Mouse (Mus musculus) lung, postnatal 25 days (tissue): ENCODE data around the gene Abhd15.

Experiments used
- DNase-seq: peaks from one replicate; pipeline ENCODE4 v3.0.0; 2022; ENCODE audit warnings: low spot score

The Abhd15 gene

DNA sequence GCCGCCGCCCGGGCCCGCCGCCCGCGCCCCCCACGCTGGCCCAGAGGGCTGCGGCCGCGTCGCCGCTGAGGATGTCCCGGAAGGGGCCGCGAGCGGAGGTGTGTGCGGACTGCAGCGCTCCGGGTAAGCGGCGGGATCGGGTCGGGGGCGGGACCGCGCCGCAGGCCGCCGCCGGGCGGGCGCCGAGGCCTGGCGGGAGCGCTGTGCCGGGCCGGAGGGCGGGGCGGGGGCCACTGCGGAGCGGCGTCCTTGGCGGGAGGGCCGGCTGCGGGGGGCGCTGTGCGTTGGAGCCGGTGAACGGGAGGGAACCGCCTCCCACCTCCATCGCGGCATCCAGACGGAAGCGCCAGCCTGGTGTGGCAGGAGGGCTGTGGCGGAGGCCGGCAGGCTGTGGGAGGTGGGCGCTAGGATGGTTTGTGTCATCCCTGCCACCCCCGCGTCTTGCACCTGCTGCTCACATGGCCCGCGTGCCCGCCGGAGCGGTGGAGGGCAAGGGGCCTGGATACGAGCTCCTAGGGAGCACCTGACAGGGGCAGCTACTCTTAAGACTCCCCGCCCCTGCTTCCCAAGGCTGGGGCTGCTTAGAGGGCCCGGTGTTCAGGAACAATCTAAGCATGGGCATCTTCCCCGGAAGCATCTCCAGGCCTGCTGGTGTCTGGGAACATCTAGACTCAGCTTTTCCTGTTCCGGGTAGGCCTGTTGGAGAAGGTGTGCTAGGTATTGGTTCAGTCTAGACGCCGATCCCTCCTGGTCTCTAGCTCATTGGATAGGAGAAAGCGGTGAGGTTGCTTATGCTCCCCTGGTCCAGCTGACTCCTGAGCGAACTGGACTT lies 21.2 kb upstream of the Abhd15 start, which contains the start of gene Git1:
Gene Git1, plus strand, starts transcription at position 51 of the 832 bp plus-strand sequence.
- no peak for DNase-seq

DNA sequence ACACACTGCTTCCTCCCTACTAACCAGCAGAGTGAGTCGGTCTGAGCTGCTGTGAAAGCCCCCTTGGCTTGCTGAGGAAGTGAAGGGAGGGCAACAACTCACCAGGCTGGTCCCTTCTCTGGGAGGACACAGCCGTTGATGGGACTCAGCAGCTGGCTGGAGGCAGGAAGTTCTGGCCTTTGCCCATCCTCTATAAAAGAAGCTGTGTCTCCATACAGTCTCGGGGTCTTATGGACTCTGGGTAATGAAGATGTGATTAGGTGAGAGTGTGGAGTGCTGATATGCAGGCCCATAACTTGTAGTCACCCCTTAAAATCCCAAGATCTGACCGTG lies 20.6 kb upstream of the Abhd15 start:
- no peak for DNase-seq

DNA sequence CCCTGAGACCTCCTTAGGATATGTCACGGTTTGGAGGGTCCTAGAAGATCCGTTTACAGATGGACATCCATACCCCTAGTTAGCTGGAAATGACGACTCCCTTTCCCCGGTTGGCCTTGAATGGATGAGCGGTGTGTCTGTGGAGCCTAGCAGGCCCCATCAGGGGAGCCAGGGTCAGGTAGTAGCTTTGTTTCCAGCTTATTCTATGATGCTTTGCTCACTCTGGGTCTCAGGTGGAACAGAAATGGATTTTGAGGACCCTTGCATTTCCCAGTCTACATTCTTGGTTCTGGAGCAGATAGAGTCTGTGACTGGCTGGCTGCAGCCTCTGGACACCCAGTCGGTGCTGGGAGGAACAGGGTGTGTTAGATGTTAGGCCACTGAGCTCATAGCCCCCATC lies 20.1 kb upstream of the Abhd15 start:
- no peak for DNase-seq

DNA sequence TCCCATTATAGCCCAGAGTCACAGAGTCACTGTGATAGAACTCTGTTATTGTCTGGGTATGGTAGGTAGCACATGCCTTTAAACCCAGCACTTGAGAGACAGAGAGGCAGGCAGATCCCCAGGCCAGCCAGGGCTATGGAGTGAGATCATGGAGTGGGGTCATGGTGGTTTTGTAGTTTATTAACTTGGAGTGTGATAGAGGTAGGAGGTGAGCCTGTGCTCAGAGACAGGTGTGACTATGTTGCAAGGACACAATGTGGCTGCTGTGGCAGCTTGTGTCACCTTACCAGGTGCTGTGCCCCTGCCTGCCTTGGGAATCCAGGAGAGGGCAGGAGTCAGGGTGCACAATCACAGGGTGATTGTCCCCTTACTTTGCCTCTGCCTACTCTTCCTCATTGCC lies 19.4 kb upstream of the Abhd15 start:
- DNase-seq: no peak

DNA sequence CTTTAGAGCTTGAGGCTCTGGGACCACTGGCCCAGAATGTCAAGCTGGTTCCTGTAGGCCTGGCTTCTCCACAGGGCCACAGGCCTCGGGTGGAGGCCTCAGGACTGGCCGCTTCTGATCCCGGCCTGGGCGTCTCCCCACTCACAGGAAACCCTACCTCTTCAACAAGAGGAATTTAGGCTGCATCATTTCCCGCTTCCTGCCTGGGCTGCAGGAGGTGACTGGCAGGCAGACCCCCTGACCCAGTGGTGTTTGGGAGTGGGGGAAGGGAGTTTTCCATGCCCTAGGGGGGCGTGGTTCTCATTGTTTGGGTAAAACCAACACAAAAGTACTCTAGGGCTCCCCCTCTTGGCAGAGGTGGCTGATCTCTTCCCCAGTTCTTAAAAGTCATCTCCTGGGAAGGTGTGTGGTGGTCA lies 17.6 kb upstream of the Abhd15 start:
- DNase-seq: peak; percentile 90

DNA sequence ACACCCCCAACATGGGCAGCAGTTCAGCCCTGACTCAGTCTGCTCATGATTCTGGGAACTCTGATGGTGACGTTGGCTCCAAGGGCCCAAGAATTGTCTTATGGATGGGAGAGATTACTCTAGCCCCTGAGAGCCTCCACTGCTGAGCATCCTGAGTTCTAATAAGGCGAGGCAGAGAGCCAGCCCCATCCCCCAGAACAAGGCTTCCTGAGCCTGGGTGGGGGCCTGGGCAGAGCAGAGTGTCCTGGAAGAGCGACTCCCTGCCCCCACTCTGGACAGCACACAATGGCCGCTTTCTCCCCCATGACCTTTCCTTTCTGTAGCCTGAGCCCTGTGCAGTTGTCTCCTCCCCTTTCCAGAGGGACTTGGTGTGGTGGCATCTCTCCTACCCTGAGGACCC lies 17.1 kb upstream of the Abhd15 start:
- peak; percentile 72 for DNase-seq

DNA sequence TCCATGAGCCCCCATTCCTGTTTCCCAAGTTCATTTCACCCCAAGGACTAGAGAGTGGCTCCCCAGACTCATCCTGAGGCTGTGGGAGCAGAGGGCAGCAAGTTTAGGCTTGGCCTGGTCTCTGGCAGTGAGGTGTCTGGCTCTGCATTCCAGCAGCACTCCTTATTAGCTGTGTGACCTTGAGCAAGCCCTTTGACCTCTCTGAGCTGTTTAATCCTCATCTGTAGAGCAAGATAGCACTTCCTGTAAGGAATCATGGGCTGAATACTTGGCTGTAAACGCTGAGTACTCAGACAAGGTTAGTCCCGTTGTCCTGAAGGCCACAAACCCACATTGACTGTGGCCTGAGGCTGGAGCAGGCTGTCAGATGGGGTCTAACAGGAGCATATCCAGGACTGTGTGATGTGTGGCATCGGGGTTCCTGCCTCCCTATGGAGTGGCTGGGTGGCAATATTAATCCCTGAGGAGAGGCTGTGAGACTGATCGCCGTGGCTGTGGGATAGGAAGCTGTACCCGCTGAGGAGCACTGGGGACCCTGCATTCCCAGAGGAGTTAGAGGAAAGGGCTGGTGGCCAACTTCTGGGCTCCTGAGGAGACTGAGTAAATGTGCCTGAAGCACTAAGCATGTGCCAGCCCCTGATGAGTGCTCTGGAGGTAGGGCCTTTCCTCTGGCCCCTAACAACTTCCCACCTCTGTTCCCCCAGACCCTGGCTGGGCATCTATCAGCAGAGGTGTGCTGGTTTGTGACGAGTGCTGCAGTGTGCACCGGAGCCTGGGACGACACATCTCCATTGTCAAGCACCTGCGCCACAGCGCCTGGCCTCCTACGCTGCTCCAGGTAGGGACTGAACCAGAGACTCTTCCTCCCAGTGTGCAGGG lies 16.4 kb upstream of the Abhd15 start:
- DNase-seq: no peak

DNA sequence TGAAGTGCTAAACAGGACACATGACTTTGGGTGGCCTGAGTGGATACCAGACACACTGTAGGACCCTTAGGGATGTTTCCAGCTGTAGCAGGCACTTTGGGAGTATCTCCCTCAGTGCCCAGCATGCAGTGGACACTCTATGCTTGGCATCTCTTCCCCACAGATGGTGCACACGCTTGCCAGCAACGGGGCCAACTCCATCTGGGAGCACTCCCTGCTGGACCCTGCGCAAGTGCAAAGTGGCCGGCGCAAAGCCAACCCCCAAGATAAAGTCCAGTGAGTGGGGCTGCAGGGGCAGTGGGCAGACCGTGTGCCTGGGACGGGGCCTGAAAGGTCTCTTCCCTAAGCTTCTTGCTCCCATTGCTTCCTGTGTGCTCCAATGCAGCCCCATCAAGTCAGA lies 15.6 kb upstream of the Abhd15 start:
- DNase-seq: no peak

DNA sequence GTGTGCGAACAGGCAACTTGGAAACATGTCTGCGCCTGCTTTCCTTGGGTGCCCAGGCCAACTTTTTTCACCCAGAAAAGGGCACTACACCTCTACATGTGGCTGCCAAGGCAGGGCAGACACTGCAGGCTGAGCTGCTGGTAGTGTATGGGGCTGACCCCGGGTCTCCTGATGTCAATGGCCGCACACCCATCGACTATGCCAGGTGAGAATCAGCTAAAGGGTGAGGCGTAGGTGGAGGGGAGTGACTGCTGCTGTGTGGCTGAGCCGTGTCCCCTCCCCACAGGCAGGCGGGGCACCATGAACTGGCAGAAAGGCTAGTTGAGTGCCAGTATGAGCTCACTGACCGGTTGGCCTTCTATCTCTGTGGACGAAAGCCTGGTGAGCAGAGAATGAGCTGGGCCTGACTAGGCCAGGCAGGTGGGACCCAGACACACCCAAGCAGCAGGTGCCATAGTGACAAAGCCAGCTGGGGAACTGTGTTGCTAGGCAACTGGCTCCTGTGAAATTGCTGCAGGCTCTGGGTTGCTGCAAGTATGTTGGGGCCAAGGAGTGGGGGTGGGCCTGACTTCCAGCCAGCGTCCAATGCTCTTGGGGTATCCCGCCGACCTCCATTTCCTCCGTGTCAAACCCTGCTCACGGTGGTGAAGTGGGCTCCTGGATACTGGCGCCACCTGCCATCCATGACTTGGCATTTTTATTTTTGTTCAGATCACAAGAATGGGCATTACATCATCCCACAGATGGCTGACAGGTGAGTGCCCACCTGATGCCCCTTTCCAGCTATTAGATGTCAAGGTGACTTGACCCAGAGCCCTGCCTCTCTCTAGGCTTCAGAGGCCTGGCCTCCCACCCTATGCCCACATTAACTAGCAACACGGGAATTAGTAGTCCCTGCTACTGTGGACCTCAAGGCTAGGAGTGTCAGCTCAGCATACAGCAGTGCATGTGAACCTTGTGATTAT lies 14.3 kb upstream of the Abhd15 start:
- DNase-seq: no peak

DNA sequence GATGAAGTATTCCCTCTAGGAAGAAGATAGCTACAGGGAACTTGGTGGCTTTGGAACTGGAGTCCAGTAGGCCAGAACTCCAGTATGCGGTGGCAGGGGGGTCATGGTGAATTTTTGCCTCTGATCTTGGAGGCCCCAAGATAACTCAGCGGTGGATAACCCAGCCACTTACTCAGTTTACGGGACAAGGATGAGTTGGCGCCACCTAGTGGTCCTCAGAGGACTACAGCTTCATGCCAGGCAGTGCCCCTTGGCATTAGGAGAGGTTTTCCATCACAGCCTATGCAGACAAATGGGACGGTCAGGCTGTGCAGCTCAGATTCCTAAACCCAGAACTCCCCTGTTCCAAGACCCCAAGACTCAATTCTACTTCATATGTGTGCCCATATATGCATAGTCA lies 13.5 kb upstream of the Abhd15 start:
- peak; percentile 82 for DNase-seq

DNA sequence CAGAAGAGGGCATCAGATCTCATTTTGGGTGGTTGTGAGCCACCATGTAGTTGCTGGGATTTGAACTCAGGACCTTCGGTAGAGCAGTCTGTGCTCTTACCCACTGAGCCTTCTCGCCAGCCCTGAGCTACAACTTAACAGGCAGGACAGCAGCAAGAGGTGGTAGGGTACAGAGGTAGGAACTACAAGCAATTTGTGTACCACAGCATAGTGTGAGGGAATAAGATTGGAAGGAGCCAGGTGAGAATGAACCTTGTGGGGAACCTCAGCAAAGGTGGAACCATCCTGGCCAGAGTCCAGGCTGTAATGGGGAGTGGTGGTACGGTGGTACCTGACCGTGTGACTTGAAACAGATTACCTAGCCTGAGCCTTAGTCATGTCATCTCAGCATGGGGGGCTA lies 12.9 kb upstream of the Abhd15 start:
- no peak for DNase-seq

DNA sequence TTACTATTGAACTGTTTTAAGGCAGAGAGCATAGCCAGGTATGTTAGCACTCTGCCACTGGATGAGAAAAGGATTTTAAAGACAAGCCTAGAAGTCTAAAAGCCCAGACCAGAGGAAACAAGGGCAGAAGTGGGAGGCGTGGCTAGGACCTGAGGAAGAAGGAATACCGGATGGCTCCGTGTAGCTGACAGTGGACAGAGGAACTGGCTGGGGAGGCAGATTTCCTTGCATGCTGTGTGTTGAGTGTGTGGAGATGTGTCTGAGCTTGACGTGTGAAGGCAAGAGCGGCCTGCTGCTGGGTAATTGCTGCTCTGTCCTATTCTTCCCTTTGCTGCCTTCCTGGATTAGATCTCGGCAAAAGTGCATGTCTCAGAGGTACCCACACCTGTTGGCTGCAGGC lies 12.4 kb upstream of the Abhd15 start:
- DNase-seq: no peak

DNA sequence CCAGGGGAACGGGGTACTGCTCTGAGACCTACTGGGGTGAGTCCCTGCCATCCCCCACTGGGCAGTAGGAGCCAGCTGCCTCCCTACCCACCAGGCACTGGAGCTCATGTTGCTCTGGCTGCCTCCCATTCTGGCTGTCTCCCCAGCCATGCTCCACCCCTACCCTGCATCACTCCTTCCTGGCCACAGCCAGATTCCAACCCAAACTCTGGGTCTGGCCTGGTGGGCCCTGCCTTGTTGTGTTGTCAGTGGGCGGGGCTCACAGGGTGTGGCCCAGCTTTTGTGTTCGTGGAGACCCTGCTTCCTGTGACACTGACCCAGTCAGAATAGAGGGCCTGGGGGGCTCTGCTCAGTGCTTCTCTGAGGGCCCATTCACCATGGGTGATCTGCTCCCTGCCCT lies 11.4 kb upstream of the Abhd15 start:
- no peak for DNase-seq

DNA sequence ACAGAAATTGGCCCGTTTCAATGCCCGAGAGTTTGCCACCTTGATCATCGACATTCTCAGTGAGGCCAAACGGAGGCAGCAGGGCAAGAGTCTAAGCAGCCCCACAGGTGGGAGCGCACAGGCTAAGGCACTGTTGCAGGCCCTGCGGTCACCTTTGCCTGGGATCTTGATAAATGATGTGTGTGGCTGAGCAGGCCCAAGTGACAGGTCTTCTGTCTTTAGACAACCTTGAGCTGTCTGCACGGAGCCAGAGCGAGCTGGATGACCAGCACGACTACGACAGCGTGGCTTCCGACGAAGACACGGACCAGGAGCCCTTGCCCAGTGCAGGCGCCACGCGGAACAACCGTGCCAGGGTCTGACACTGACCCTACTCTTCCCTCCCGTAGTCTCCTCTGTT lies 10.5 kb upstream of the Abhd15 start:
- DNase-seq: no peak

DNA sequence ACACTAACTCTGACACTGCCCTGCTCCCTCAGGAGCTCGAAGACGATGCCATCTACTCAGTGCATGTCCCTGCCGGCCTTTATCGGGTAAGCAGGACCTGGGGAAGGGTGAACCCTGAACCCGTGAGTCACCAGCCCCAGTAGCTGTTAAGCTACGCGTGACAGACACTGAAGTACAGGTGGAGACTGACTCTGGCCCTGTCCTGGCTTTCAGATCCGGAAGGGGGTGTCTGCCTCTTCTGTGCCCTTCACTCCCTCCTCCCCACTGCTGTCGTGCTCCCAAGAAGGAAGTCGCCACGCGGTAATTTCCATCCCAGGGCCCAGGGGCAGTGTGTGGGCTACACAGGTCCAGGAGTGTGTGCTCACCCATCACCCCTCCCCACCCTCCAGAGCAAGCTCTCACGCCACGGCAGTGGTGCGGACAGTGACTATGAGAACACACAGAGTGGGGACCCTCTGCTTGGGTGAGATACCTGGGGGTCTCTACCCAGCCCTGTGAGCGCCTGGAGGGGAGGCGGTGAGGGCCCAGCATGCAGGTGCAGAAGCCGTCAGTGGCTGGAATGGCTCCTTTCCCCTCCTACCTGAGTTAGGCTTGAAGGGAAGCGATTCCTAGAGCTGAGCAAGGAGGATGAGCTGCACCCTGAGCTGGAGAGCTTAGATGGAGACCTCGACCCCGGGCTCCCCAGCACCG lies 9.5 kb upstream of the Abhd15 start:
- DNase-seq: no peak

DNA sequence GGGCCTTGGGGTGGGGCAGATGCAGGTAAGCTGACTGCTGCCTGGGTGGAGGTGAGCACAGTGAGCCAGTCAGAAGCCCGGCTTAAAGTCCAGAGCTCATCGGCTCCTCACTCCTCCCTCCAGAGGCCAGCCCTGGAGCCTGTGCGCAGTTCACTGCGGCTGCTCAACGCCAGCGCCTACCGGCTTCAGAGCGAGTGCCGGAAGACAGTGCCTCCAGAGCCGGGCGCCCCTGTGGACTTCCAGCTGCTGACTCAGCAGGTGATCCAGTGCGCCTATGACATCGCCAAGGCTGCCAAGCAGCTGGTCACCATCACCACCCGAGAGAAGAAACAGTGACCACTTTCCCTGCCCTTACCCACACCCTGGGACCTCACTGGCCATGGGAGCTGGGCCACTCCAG lies 8.6 kb upstream of the Abhd15 start:
- DNase-seq: no peak

DNA sequence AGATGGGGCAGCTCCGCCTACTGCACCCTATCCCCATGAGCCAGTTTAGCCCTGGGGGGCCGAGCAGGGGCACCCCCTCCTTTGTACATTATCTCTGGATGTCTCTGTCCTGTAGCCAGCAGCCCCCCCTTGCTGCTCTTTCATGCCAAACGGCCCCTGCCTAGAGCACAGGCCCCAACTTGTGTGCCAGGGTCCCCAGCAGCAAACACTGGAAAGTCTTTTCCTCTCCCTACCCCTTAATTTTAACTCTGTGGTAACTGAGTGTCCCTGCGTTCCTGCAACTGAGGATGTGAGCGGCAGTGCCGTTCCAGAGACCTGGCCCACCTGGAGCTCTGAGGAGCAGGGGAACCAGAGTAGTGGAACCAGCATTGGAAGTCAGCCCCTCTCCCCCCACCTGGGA lies 8.0 kb upstream of the Abhd15 start:
- no peak for DNase-seq

DNA sequence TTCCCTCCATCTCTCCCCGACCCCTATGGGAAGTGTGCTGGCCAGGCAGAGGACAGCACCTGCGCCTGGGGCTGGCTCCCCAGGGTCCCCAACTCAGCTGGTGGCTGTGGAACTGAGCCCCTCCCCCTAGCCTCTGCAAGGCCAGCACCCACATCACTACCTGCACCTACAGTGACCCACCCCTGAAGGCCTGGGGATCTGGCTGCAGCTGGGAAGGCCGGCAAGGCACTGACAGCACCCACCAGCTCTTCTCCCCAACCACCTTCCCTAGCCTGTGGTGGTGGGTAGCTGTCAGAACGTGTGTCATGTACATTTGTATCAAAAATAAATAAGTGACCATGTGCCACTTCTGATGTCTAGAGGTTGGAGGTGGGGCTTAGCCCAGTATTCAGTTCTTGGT lies 7.5 kb upstream of the Abhd15 start:
- no peak for DNase-seq

DNA sequence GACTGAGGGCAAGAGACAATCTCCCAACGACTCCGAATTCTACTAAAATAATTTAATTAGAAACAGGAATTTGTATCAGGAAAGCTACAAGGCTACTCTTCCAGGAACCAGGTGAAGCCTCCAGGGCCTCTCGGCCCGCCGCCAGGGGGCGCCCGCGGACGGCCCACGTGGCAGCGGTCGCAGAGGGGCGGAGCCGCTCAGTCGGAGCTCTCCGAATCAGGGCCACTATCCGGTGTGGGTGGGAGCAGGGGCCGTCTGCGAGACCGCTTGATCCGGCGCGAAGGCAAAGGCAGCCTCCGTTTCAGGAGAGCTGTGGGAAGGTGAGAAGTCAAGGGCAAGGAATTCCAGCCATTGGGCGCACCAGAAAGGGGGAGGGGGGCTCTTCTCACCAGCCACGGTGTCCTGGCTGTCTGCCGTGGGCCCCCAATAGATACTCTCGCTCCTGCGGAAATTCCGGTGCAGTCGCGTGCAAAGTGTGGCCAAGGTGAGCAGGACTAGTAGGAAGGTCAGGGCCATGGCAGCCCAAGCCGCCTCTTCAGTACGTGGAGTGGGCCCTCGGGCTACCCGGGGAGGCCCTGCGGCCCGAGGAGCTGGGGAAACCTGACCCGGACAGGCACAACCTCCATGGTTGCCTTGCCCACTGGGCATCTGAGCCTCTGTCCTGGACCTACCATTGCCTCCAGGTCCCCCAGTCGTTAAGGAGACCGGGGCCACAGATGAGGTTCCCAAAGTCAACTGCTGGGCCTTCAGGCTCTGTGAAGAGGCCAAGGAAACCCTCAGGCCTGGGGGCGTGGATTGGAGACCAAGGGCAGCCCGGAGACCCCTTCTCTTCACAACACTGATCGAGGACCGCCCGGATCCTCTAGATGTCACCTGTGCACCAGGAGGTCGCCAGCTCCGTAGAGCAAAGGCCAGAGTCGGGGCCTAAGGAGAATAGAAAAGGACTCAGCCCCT lies 6.6 kb upstream of the Abhd15 start:
- peak; percentile 81 for DNase-seq

DNA sequence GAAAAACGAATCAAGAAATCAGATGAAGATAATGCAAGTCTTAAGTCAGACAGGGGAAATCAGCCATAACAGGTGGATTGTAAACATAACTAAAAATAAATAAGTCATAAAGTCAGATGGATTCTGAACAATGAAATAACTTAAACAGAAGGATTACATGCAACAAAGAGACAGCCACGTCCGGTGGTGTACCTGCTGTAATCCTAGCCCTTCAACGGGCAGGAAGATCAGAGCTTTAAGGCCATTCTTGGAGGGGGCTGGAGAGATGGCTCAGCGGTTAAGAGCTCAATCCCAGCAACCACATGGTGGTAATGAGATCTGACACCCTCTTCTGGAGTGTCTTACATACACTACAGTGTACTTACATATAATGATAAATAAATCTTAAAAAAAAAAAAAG lies 3.6 kb upstream of the Abhd15 start:
- no peak for DNase-seq
